Mouse (Mus musculus): ENCODE measurements around the gene Rap1b.

Rap1b gene

DNA sequence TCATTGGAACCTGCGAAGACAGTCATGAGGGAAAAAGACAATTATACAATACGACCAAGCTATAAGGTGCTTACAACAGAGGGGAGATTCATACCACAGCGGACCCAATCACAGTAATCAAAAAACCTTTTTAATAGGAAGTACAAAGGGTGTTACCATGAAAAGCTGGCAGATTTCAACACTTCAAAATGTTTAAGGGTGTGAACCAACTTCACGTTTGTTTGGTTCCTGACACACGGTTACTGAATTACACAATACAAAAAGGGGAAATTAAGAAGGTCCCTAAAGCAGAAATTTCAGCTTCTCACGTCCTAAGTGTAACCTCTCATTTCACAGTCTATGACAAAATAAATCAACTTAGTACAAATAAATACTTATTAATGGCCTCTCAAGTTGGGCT is 27.2 kb downstream of the Rap1b start:
- DNase-seq (ENCODE audit: low read depth, low spot score): no peak

DNA sequence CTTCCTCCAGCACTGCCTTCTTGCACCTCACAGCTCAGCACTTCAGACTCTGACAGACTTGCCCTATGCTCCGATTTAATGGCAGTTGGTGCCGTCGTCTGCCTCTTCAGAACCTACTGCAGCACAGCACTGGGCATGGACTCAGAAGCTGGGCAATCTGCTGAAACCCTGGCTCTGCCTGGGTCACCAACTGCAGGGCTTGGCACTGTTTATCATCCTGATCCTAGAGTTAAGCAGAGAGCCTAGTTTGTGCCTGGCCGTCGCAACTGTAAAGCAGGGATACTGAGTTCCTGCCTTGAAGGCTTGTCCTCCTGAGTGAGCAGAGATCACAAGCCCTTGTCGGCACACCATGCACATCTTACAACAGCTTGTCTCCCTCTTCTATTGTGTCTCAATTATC is 29.1 kb downstream of the Rap1b start:
- no peak for DNase-seq (ENCODE audit: low read depth, low spot score)

DNA sequence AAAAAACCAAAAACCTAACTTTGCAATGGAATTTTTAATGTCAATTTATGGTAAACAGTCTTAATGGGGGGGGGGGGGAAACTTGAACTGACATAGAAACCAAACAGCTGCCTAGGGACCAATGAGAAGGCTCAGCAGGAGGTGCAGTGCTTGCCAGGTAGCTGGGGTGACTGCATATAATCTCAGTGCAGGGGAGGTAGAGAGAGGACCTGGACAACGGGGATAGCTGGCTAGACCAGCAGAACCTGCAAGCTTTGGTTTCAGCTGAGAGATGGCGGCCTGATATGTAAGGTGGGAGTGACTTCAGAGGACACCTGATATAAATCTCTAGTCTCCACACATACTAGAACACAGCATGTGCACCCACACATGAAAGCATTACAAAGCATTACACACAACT is 33.3 kb downstream of the Rap1b start:
- DNase-seq (ENCODE audit: low read depth, low spot score): no peak

DNA sequence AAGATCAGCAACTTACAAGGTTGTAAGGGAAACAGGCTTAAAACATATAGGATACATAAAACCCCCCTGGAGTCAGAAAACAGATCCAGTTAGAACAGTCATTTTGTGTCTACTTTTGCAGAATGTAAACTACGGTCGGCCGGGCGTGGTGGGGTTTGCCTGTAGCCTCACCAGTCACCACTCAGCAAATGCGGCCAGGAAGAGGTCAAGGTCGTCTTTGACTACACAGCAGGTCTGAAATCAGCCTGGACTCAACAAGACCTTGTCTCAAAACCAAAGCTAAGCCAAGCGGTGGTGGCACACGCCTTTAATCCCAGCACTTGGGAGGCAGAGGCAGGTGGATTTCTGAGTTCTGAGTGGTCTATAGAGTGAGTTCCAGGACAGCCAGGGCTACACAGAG is 34.3 kb downstream of the Rap1b start:
- no peak for DNase-seq (ENCODE audit: low read depth, low spot score)

DNA sequence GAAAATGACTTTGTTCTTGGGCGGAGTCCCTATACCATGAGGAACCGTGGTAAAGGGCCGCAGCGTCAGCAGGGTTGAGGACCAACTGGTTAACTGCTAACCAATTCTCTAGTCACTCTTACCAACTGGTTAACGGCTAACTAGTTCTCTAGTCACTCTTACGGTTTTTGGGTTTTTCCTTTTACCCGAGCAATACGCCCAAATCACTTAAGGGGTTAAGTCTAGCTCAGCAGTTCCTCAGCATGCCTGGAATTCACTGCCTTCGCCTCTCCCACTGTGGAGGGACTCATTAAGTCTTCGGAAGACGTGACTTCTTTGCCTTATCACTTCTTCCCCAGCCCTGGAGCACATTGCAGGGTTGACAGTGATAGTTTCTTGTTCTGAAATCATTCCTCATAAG is 35.3 kb downstream of the Rap1b start:
- no peak for DNase-seq (ENCODE audit: low read depth, low spot score)

GRCm38 (mm10) chr10:117808068-117808467 is 37.8 kb downstream of the Rap1b start:
- no peak for DNase-seq (ENCODE audit: low read depth, low spot score)

DNA sequence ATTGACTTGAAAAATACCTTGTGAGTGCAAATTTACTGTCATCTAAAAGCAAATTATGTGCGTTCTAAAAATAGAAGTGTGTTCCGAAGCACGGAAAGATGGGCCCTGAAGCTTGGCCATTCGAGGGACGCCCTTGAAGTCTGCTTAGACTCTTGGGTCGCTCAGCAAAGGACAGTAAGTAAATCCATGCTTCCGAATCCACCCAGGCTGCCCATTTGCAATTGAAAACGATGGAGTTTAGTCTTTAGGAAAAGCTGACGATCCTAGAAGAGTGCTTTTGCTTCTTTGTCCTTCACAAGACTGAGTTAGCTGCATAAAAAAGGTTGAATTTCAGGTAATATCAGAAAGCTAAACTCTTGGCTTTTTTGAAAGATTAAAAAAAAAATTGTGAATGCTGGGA is 39.9 kb downstream of the Rap1b start:
- no peak for DNase-seq (ENCODE audit: low read depth, low spot score)

GRCm38 (mm10) chr10:117803870-117804850 is 41.7 kb downstream of the Rap1b start:
- no peak for DNase-seq (ENCODE audit: low read depth, low spot score)

DNA sequence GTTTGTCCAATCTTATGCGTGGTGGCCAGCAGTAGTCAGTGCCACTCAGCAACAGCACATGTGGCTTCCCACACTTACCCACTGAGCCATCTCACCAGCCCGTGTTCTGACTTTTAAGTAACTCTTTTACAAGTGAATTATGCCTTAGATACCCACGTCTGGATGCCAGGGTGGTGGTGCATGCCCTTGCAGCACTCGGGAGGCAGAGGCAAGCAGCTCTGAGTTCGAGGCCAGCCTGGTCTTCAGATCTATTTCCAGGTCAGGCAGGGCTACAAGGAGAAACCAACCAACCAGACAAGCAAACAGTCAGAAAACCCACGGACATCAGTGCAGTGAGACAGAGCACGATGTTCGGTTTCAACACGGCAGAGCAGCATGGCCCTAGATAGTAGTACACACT is 43.9 kb downstream of the Rap1b start:
- DNase-seq (ENCODE audit: low read depth, low spot score): no peak

GRCm38 (mm10) chr10:117799806-117800205 is 46.0 kb downstream of the Rap1b start:
- no peak for DNase-seq (ENCODE audit: low read depth, low spot score)

DNA sequence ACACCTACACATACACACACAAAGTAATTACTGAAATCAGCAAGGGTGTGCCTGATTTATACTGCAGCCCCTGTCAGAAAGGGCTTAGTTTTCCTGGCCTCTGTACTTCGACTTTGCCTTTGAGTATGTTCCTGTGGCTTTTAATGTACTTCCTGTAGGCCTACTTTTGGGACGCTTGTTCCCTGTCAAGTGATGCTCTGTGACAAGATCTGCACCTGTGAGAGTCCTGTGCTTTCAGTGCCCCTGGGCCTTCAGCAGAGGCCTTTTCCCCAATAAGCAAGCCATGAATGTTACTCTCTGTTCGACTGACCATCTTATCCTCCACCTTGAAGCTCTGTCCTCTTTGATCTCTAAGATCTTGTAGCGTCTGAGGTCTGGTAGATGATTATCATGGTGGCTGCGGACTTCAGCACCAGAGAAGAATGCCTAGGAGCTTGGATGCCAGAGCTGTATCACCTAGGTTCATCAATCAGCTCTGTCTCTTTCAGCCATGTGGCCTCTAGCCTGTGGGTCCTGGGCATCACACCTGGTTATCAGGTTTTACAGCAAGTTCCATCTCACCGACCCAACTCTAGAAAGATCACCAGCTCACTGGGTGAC is 47.3 kb downstream of the Rap1b start:
- no peak for DNase-seq (ENCODE audit: low read depth, low spot score)

DNA sequence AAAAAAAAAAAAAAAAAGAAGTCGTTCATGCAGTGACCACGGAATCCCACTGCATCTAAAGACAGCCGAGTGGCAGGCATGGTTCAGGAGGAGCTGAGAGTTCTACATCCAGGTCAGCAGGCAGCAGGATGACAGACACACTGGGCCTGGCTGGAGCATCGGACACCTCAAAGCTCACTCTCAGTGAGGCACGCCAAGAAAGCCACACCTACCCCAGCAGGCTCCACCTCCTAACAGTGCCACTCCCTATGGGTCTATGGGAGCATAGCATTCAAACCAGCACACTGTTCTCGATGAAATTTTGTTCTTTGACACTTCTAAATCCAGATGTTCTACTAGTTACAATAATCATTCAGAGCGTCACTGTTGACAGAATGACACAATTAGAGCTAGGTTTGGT is 48.2 kb downstream of the Rap1b start:
- no peak for DNase-seq (ENCODE audit: low read depth, low spot score)

- no peak for DNase-seq (ENCODE audit: low read depth, low spot score)
Observed at GRCm38 (mm10) chr10:117797106-117797505, 48.7 kb downstream of the Rap1b start.

DNA sequence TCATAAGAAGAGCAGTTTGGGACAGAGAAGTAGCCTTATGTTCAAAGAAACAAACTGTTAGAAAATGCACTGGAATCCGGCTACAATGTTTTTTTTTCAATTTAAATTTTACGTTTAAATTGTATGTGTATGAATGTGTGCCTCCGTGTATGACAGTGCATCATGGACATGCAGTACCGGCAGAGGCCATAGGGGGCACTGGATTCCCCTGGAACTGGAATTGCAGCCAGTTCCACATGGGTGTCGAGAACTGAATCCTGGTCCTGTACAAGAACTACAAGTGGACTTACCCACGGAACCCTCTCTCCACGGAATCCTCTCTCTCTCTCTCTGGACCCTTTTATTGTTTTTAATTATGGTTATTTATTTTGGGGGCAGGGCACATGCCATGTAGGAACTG is 49.7 kb downstream of the Rap1b start:
- peak; percentile 20 for DNase-seq (ENCODE audit: low read depth, low spot score)

GRCm38 (mm10) chr10:117795206-117795605 is 50.6 kb downstream of the Rap1b start:
- DNase-seq (ENCODE audit: low read depth, low spot score): no peak

- DNase-seq (ENCODE audit: low read depth, low spot score): no peak
Observed at GRCm38 (mm10) chr10:117793436-117794030, 52.3 kb downstream of the Rap1b start.

DNA sequence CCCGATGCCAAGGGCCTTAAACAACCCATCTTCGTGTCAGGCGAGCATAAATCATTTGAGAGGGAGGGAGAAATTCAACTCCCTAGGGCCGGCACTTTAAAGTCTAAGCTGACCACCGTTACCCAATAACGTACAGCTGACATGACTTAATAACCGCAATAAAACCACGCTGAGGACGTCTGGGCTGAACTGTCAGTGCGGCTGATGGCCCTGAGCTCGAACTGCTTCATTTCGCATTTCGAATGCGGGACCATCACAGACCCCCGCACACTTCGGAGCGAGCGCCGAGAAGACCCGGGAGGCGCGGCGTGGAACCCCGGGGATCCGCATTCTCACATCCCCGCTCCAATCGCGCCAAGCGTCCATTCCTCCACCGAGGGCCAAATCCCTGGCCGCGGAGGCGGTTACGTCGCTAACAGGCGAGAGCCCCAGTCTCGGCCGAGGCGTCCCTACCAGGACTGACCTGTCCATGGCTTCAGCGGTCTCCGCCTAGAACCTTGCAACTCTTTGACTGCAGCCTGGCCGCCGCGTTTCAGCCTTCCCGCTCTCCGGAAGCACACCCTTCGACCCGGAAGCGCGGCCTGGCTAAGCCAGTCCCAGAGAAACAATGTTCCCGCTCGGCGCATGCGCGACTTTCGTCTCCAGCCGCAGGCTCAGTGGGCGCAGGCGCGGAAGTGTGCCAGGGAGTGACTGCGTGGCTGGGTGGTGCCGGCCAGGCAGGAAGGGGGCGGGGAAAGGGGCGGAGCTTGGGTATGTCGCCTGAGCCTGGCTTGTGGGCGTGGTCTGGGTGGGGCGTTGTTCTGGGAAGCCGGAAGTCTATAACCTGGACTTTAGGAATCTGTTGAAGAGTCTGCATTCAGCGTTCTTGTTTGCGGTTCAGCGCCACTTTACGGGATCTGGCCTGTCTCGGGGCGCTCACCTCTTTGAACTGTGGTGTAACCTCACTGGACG is 53.4 kb downstream of the Rap1b start, which contains the start of gene Nup107:
TSS of gene Nup107 (minus strand) at position 565 of the 951 bp plus-strand sequence.
- DNase-seq (ENCODE audit: low read depth, low spot score): peak; percentile 100

DNA sequence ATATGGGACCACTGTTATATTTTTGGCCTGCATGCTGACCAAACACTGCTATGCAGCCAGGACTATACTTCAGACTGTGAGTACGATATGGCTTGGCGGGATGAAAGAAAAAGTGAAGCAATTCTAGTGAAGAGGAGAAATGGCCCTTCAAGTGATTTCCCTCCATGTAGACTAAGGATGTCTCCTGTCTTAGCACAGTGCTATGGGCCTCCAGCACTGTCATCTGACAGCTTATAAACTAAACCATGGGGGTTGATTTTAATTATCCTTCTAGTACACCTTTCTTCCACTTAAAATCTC is 54.7 kb downstream of the Rap1b start:
- no peak for DNase-seq (ENCODE audit: low read depth, low spot score)

GRCm38 (mm10) chr10:117790421-117791170 is 55.2 kb downstream of the Rap1b start:
- DNase-seq (ENCODE audit: low read depth, low spot score): no peak

DNA sequence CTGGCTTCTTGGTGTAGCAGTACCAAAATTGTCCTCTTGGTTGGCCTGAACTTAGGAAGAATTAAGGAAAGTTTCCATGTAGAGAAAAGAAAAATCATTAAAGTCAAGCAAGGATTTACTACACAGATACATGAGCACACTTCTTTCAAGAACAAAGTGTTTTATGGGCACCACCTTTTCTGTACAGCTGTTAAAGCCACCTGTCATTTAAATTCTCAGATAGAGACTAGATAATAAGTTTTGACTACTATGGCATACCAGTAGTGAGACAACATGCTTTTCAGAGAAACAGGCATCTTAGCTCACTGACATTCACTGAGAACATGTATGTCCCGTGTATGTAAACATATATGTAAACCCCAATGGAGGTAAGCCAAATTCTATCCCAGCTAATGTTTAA is 55.8 kb downstream of the Rap1b start:
- DNase-seq (ENCODE audit: low read depth, low spot score): no peak

DNA sequence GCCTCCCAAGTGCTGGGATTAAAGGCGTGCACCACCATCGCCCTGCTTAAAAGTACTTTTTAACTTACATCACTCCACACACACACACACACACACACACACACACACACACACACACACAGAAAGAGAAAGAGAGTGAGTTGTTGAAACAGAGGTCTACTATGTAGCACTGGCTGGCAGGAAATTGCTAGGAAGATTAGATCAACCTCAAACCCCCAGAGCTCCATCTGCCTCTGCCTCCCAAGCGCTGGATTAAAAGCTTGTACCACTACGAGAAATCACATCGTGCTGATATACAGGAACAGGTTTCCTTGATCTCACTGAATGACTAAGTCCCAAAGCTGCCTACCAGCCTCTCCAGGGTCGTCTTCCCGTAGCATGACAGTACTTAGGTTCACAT is 61.2 kb downstream of the Rap1b start:
- DNase-seq (ENCODE audit: low read depth, low spot score): no peak
